Mouse (Mus musculus) bone marrow, adult 2 months (tissue): Measurements from ENCODE around the gene Eef1a2.

Experiments used
- CTCF ChIP-seq: fragments of 200-500 bp; IDR thresholded peaks from 2 replicates; pipeline ENCODE4 v1.5.1; 2011; ENCODE audit warnings: low read length, control low read depth; ENCODE audit not compliant: control insufficient read depth, insufficient read depth
- POLR2A ChIP-seq: fragments of 200-500 bp; IDR thresholded peaks from 2 replicates; pipeline ENCODE4 v1.6.1; 2011; ENCODE audit warnings: low read depth, mild to moderate bottlenecking, control low read depth, low read length, borderline replicate concordance; ENCODE audit not compliant: control insufficient read depth

- TF ChIP-seq CTCF (peak; percentile 96), POLR2A (no peak)
These were observed 29.8 kb upstream of the Eef1a2 start for GRCm38 (mm10) chr2:181186635-181187034.
